Mouse (Mus musculus) hindbrain, embryonic 16.5 days (tissue): ENCODE data around the gene Vps53. TPM values are rescaled to one million over a fixed set of nuclear protein-coding genes. Genes with fewer than 3 reads are reported as not detected.

Experiments
- ATAC-seq: fragments of 200-750 bp; cut with Nextera tagmentation; 2 replicates; pipeline ENCODE4 v1.8.0; 2017; ENCODE audit warnings: moderate TSS enrichment, moderate library complexity
- H3K27ac ChIP-seq: fragments of 300-500 bp; sonication (generic); 2 replicates; pipeline ENCODE4 v1.5.1; 2014; ENCODE audit warnings: low read depth, mild to moderate bottlenecking, control low read depth, low read length, moderate library complexity
- H3K27me3 ChIP-seq: fragments of 300-500 bp; sonication (generic); replicated peaks from 2 replicates; pipeline ENCODE4 v1.6.1; 2014; ENCODE audit warnings: low read length; ENCODE audit not compliant: control insufficient read depth, insufficient read depth
- H3K36me3 ChIP-seq: fragments of 300-500 bp; sonication (generic); 2 replicates; pipeline ENCODE4 v1.6.1; 2014; ENCODE audit warnings: mild to moderate bottlenecking, low read length, moderate library complexity, mixed read lengths; ENCODE audit not compliant: control insufficient read depth, insufficient read depth
- H3K4me1 ChIP-seq: fragments of 300-500 bp; sonication (generic); 2 replicates; pipeline ENCODE4 v1.6.1; 2014; ENCODE audit warnings: low read depth, low read length; ENCODE audit not compliant: control insufficient read depth, insufficient read depth
- H3K4me2 ChIP-seq: fragments of 300-500 bp; sonication (generic); 2 replicates; pipeline ENCODE4 v1.6.1; 2014; ENCODE audit warnings: mild to moderate bottlenecking, low read length, control low read depth, moderate library complexity
- H3K4me3 ChIP-seq: fragments of 300-500 bp; sonication (generic); 2 replicates; pipeline ENCODE4 v1.5.1; 2014; ENCODE audit warnings: mild to moderate bottlenecking, low read length, control low read depth, moderate library complexity
- H3K9ac ChIP-seq: fragments of 300-500 bp; sonication (generic); 2 replicates; pipeline ENCODE4 v1.6.1; 2014; ENCODE audit warnings: low read depth, mild to moderate bottlenecking, control low read depth, low read length, moderate library complexity
- H3K9me3 ChIP-seq: fragments of 300-500 bp; sonication (generic); 2 replicates; pipeline ENCODE4 v1.6.1; 2014; ENCODE audit warnings: mild to moderate bottlenecking, low read length, moderate library complexity; ENCODE audit not compliant: control insufficient read depth
- WGBS: fragments of 180-500 bp; shearing (Covaris S2); extraction: QIAGEN DNeasy Blood & Tissue Kit; methylation state at CpG from one replicate; pipeline ENCODE4 v1.1.7; 2014; 5-methylcytosine and 5-hydroxymethylcytosine counted together
- polyA plus RNA-seq: library from polyadenylated mRNA; unstranded; fragments of >200 nt; fragmentation: Nextera tagmentation; extraction: Ambion mirVana; gene quantifications from 2 replicates; pipeline ENCODE4 v1.2.1, GENCODE M21; 2015

The Vps53 gene
- polyA plus RNA-seq, 1 experiment from 2014 or later, result 69.3 TPM

- Histone ChIP-seq H3K36me3 (peaks cover 7% of the 10 kb centered on the region), H3K4me3 (no peak overlapping the region), H3K9me3 (no peaks in the 10 kb centered on the region), H3K4me1 (peaks cover 9% of the 10 kb centered on the region), H3K27me3 (no peaks in the 10 kb centered on the region), H3K9ac (no peak overlapping the region), H3K4me2 (no peak overlapping the region), H3K27ac (no peak overlapping the region)
- WGBS, result 90% methylated on average over 5 of the region's 5 CpGs
- ATAC-seq, result no peak
Observed at GRCm38 (mm10) chr11:76153236-76153951, 26.1 kb downstream of the Vps53 start.

DNA sequence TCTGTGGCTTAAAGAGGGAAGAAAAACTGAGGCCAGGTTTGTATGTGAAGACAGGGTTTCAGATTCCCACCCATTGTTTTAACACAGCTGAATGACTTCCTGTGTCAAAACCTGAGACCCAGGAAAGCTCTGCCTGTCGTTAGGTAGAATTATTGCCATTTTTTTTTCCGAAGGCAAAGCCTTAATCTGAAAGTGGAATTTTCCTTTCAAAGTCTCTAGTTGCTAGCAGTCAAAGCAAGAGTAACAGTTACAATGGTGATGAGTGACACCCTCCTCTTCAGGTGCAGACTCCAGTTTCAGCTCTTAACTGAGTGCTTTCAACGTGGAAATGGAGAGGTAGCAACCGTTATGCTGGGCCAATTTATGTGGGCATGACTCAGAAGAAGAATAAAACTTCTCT, 28.5 kb downstream of the Vps53 start:
- H3K4me2 ChIP-seq, result no peak overlapping the region
- H3K27me3 ChIP-seq, result no peaks in the 10 kb centered on the region
- H3K9ac ChIP-seq, result no peak overlapping the region
- WGBS, result 76% methylated on average over 4 of the region's 4 CpGs
- no peak overlapping the region for H3K27ac ChIP-seq
- no peak for ATAC-seq
- H3K9me3 ChIP-seq, result no peaks in the 10 kb centered on the region
- peaks cover 17% of the 10 kb centered on the region for H3K4me1 ChIP-seq
- no peak overlapping the region for H3K4me3 ChIP-seq
- H3K36me3 ChIP-seq, result no peaks in the 10 kb centered on the region; the same call in 1 of the 2 replicates

DNA sequence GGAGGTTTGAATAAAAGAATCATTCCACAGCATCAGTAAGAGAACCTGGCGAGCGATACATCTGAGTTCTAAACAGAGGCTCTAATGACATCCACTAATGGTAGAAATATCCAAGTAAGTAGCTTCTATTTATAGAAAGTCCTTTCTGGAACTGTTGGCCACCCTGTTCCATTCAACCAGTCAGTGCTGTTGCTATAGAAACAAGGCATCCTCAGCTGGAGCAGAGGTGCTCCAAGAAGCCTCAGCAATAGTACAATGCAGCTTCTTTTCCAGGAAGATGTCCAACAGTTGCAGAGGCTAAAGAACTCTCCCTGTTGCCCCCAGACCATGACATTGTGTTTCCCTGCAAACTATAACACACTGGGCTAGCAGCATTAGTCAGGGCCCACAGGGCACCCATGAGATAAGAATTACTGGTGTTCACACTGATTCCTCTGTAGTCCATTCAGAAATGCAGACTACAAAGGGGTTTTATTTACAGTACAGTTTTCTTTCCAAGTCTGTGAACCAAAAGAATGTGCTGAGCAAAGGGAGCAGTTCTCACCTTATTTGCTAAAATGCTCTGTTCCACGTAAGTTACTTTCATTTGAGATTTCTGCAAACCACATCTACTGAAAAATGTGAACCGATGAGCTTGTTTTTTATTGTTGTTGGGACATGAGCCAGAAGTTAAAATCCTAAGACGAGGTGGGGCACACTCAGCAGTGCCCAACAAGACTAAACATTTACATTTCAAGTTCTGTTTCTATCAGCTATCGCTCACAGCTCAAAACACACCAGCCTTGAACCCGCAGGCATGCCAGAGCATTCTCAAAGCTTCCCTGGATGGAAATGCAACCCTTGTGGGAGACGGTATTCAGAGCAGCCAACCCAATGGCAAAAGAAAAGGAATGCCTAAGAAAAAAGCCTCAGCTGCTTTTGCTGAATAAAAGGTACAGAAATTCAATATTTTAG, 31.1 kb downstream of the Vps53 start:
- no peak overlapping the region for H3K4me2 ChIP-seq
- H3K4me3 ChIP-seq, result no peak overlapping the region
- no peaks in the 10 kb centered on the region for H3K9me3 ChIP-seq
- 57% methylated on average over 8 of the region's 8 CpGs for WGBS
- H3K9ac ChIP-seq, result no peak overlapping the region
- H3K4me1 ChIP-seq, result peaks cover 17% of the 10 kb centered on the region
- peak; percentile 81 for ATAC-seq
- H3K27ac ChIP-seq, result peak overlapping the region; percentile 65
- H3K36me3 ChIP-seq, result peaks cover 2% of the 10 kb centered on the region; the same call in 1 of the 2 replicates
- no peaks in the 10 kb centered on the region for H3K27me3 ChIP-seq

- H3K9ac ChIP-seq, result no peak overlapping the region
- no peaks in the 10 kb centered on the region for H3K9me3 ChIP-seq
- H3K4me3 ChIP-seq, result no peak overlapping the region
- no peak for ATAC-seq
- 90% methylated on average over 8 of the region's 8 CpGs for WGBS
- H3K27me3 ChIP-seq, result no peaks in the 10 kb centered on the region
- H3K4me1 ChIP-seq, result peaks cover 17% of the 10 kb centered on the region
- no peak overlapping the region for H3K27ac ChIP-seq
- H3K4me2 ChIP-seq, result no peak overlapping the region
- peaks cover 4% of the 10 kb centered on the region for H3K36me3 ChIP-seq
Observed at GRCm38 (mm10) chr11:76146187-76147010, 33.0 kb downstream of the Vps53 start.

GRCm38 (mm10) chr11:76145169-76145568, 34.3 kb downstream of the Vps53 start:
- H3K9ac ChIP-seq, result no peak overlapping the region
- ATAC-seq, result no peak
- no peaks in the 10 kb centered on the region for H3K9me3 ChIP-seq
- H3K27me3 ChIP-seq, result no peaks in the 10 kb centered on the region
- 90% methylated on average over 1 of the region's 1 CpGs for WGBS
- H3K4me3 ChIP-seq, result no peak overlapping the region
- peaks cover 5% of the 10 kb centered on the region for H3K36me3 ChIP-seq
- no peak overlapping the region for H3K27ac ChIP-seq
- no peak overlapping the region for H3K4me2 ChIP-seq
- peaks cover 17% of the 10 kb centered on the region for H3K4me1 ChIP-seq

DNA sequence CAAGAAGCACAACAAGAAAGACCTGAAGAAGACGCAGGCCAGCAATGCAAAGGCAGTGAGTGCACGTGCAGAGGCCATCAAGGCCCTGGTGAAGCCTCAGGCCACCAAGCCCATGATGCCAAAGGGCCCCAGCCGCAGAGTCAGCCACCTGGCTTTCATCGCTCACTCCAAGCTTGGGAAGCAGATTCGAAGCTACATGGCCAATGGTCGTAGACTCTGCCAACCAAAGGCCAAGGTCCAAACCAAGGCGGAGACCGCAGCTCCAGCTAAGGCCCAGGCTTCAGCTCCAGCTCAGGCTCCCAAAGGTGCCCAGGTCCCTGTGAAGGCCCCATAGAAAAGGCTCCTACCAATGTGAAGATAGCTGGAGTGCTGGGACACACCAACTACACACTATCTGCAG, 35.1 kb downstream of the Vps53 start:
- ATAC-seq, result no peak
- H3K27ac ChIP-seq, result no peak overlapping the region
- no peaks in the 10 kb centered on the region for H3K9me3 ChIP-seq
- no peak overlapping the region for H3K4me3 ChIP-seq
- peaks cover 5% of the 10 kb centered on the region for H3K36me3 ChIP-seq
- H3K9ac ChIP-seq, result no peak overlapping the region
- WGBS, result 94% methylated on average over 8 of the region's 8 CpGs
- H3K4me2 ChIP-seq, result no peak overlapping the region
- no peaks in the 10 kb centered on the region for H3K27me3 ChIP-seq
- H3K4me1 ChIP-seq, result peaks cover 17% of the 10 kb centered on the region

- H3K36me3 ChIP-seq, result peaks cover 22% of the 10 kb centered on the region
- WGBS, result 86% methylated on average over 3 of the region's 3 CpGs
Observed at GRCm38 (mm10) chr11:76137996-76138395, 41.5 kb downstream of the Vps53 start.

DNA sequence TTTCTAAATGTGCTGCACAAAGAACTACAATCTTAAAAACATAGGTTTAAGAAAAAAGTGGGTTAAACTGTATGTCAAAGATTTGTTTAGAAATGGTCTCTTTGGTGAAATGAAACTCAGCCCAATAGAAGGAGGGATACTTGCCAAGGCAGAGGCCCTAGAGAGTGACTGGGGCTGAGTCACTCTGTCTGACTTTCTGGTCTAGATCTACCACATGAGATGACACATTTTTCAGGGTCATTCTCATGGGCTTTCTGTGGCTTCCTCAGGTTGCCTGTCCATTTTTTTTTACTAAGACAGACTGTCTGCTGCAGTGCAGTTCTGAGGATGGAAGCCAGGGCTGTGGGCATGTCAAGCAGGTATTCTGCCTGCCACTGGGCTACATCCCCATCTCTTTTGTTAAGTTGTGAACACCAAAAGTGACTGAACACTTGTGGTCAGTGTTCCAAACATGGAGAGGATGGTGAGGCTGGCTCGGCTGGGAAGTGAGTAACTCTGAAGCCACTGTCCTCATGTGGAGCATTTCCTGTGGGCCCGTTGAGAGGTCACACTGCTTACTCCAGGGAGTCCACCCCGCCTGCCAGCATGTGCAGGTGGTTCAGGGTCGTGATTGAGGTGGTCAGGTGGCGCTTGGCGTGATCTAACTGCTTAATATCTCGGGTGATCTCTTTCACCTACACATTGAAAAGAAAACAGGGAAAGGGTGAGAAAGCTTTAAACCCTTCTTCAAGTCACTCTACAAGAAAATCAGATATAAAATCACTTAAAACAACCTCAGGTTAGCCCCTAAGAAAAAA, 43.6 kb downstream of the Vps53 start:
- no peak for ATAC-seq
- Histone ChIP-seq H3K9me3 (no peaks in the 10 kb centered on the region), H3K9ac (no peak overlapping the region), H3K36me3 (peaks cover 21% of the 10 kb centered on the region), H3K4me2 (no peak overlapping the region), H3K27ac (no peak overlapping the region), H3K4me1 (no peaks in the 10 kb centered on the region), H3K4me3 (no peak overlapping the region), H3K27me3 (no peaks in the 10 kb centered on the region)
- WGBS, result 91% methylated on average over 7 of the region's 7 CpGs

More at GRCm38 (mm10) chr11:76137996-76138395, 41.5 kb downstream of the Vps53 start:
- Histone ChIP-seq H3K27ac (no peak overlapping the region), H3K9ac (no peak overlapping the region), H3K4me2 (no peak overlapping the region), H3K4me1 (no peaks in the 10 kb centered on the region), H3K4me3 (no peak overlapping the region), H3K9me3 (no peaks in the 10 kb centered on the region), H3K27me3 (no peaks in the 10 kb centered on the region)
- ATAC-seq, result no peak
